In genomic region chr5:12549046-12549669, GRCm38 (mm10) we compare ENCODE assay signal across 16 mouse cellular contexts.
DNase-seq lines count a peak whose midpoint lies in the region; ATAC-seq and TF ChIP-seq lines count a peak whose summit lies in the region.
"Had no signal": no experiment of that assay in that cellular context is flagged by ENCODE, and none has a peak within 500 bp of the region (broad histone marks: within the 10 kb centered on the region; RNA-seq: fewer than 3 reads in every experiment).

No protein-coding gene starts in this region.

- DNase-seq in hindbrain, embryonic 14.5 days (ENCODE audit: low spot score), result peak; percentile 45
- peak; percentile 62 for DNase-seq in midbrain, embryonic 14.5 days
- DNase-seq in midbrain, embryonic 10.5 days (ENCODE audit: low spot score), result no peak
- DNase-seq in brain, embryonic 14.5 days (ENCODE audit: low read depth), result peak; percentile 78
- DNase-seq in mesoderm, embryonic 11.5 days (ENCODE audit: low read depth, low spot score), result peak; percentile 23
- no peak for DNase-seq in cerebellum, postnatal 25 days
- DNase-seq: cerebellum, postnatal 36 days; heart, postnatal 36 days; kidney, adult 11 months; right cerebral cortex, postnatal 25 days had no signal

- H3K9ac ChIP-seq in hindbrain, embryonic 14.5 days, result no peak overlapping the region
- no peak overlapping the region for H3K9ac ChIP-seq in hindbrain, embryonic 13.5 days
- no peak overlapping the region for H3K9ac ChIP-seq in midbrain, embryonic 14.5 days (replicated peaks; ENCODE audit: low read length)
- H3K9ac ChIP-seq in intestine, embryonic 16.5 days (ENCODE audit: low read depth, low read length), result no peak overlapping the region
- H3K9ac ChIP-seq: limb, embryonic 12.5 days; neural tube, embryonic 13.5 days; stomach, embryonic 15.5 days had no signal

- ATAC-seq in hindbrain, embryonic 14.5 days (ENCODE audit: low FRiP score), result no peak
- no peak for ATAC-seq in hindbrain, embryonic 13.5 days (ENCODE audit: low FRiP score)
- no peak for ATAC-seq in midbrain, embryonic 14.5 days (ENCODE audit: low FRiP score, low TSS enrichment)
- no peak for ATAC-seq in intestine, embryonic 16.5 days

- no peaks in the 10 kb centered on the region for H3K36me3 ChIP-seq in hindbrain, embryonic 14.5 days (replicated peaks; ENCODE audit: control insufficient read depth, insufficient read depth)
- H3K36me3 ChIP-seq in hindbrain, embryonic 13.5 days, result no peaks in the 10 kb centered on the region
- no peaks in the 10 kb centered on the region for H3K36me3 ChIP-seq in midbrain, embryonic 14.5 days (ENCODE audit: control insufficient read depth, insufficient read depth, low read length)
- no peaks in the 10 kb centered on the region for H3K36me3 ChIP-seq in midbrain, embryonic 10.5 days
- H3K36me3 ChIP-seq in intestine, embryonic 16.5 days (ENCODE audit: control insufficient read depth, insufficient read depth, low read length), result no peaks in the 10 kb centered on the region
- H3K36me3 ChIP-seq: limb, embryonic 12.5 days; neural tube, embryonic 13.5 days; stomach, embryonic 15.5 days had no signal

- WGBS in hindbrain, embryonic 14.5 days, result 85% methylated on average over 8 of the region's 8 CpGs
- WGBS in hindbrain, embryonic 13.5 days, result 91% methylated on average over 8 of the region's 8 CpGs
- 94% methylated on average over 8 of the region's 8 CpGs for WGBS in midbrain, embryonic 14.5 days
- 96% methylated on average over 8 of the region's 8 CpGs for WGBS in midbrain, embryonic 10.5 days
- 90% methylated on average over 8 of the region's 8 CpGs for WGBS in intestine, embryonic 16.5 days

- TF ChIP-seq CTCF in brain, embryonic 14.5 days (IDR thresholded peaks at IDR 0.05; ENCODE audit: borderline replicate concordance, extremely low read depth, insufficient read depth, insufficient read length), result no peak

- H3K27ac ChIP-seq in hindbrain, embryonic 14.5 days, result no peak overlapping the region
- H3K27ac ChIP-seq in hindbrain, embryonic 13.5 days, result no peak overlapping the region
- H3K27ac ChIP-seq in midbrain, embryonic 14.5 days (replicated peaks; ENCODE audit: low read depth, low read length), result no peak overlapping the region
- no peak overlapping the region for H3K27ac ChIP-seq in midbrain, embryonic 10.5 days (replicated peaks)
- H3K27ac ChIP-seq in intestine, embryonic 16.5 days (ENCODE audit: low read length), result no peak overlapping the region
- H3K27ac ChIP-seq: limb, embryonic 12.5 days; neural tube, embryonic 13.5 days; stomach, embryonic 15.5 days had no signal

- no peak overlapping the region for H3K4me2 ChIP-seq in hindbrain, embryonic 14.5 days (replicated peaks)
- no peak overlapping the region for H3K4me2 ChIP-seq in hindbrain, embryonic 13.5 days
- H3K4me2 ChIP-seq in midbrain, embryonic 14.5 days (ENCODE audit: low read length), result no peak overlapping the region
- H3K4me2 ChIP-seq in intestine, embryonic 16.5 days (ENCODE audit: low read depth, low read length), result no peak overlapping the region
- H3K4me2 ChIP-seq: limb, embryonic 12.5 days; neural tube, embryonic 13.5 days; stomach, embryonic 15.5 days had no signal

- no peak overlapping the region for H3K4me3 ChIP-seq in hindbrain, embryonic 14.5 days (replicated peaks; ENCODE audit: low read length)
- H3K4me3 ChIP-seq in hindbrain, embryonic 13.5 days, result no peak overlapping the region
- H3K4me3 ChIP-seq in midbrain, embryonic 14.5 days (replicated peaks; ENCODE audit: low read depth, low read length), result no peak overlapping the region
- no peak overlapping the region for H3K4me3 ChIP-seq in midbrain, embryonic 10.5 days
- no peak overlapping the region for H3K4me3 ChIP-seq in intestine, embryonic 16.5 days (ENCODE audit: low read length)
- H3K4me3 ChIP-seq: limb, embryonic 12.5 days; megakaryocyte, embryonic 14.5 days; neural tube, embryonic 13.5 days; stomach, embryonic 15.5 days had no signal

- TF ChIP-seq POLR2A in brain, embryonic 14.5 days (IDR thresholded peaks at IDR 0.05; ENCODE audit: borderline replicate concordance, extremely low read depth, insufficient read depth, insufficient read length, poor library complexity, severe bottlenecking), result no peak

- no peaks in the 10 kb centered on the region for H3K27me3 ChIP-seq in hindbrain, embryonic 14.5 days (ENCODE audit: control insufficient read depth, insufficient read depth, low read length)
- H3K27me3 ChIP-seq in hindbrain, embryonic 13.5 days, result no peaks in the 10 kb centered on the region
- no peaks in the 10 kb centered on the region for H3K27me3 ChIP-seq in midbrain, embryonic 14.5 days (ENCODE audit: control insufficient read depth, insufficient read depth, low read length)
- no peaks in the 10 kb centered on the region for H3K27me3 ChIP-seq in midbrain, embryonic 10.5 days (ENCODE audit: low read depth, poor library complexity, severe bottlenecking)
- no peaks in the 10 kb centered on the region for H3K27me3 ChIP-seq in intestine, embryonic 16.5 days (replicated peaks; ENCODE audit: control insufficient read depth, insufficient read depth, low read length)
- H3K27me3 ChIP-seq: limb, embryonic 12.5 days; megakaryocyte, embryonic 14.5 days; neural tube, embryonic 13.5 days; stomach, embryonic 15.5 days had no signal

- no peaks in the 10 kb centered on the region for H3K9me3 ChIP-seq in hindbrain, embryonic 14.5 days (ENCODE audit: control insufficient read depth, low read length)
- no peaks in the 10 kb centered on the region for H3K9me3 ChIP-seq in hindbrain, embryonic 13.5 days
- H3K9me3 ChIP-seq in midbrain, embryonic 14.5 days (ENCODE audit: control insufficient read depth, low read length), result no peaks in the 10 kb centered on the region
- H3K9me3 ChIP-seq in midbrain, embryonic 10.5 days (replicated peaks), result no peaks in the 10 kb centered on the region
- H3K9me3 ChIP-seq in intestine, embryonic 16.5 days (ENCODE audit: control insufficient read depth, low read length), result no peaks in the 10 kb centered on the region
- H3K9me3 ChIP-seq: limb, embryonic 12.5 days; megakaryocyte, embryonic 14.5 days; neural tube, embryonic 13.5 days; stomach, embryonic 15.5 days had no signal

- H3K4me1 ChIP-seq in hindbrain, embryonic 14.5 days (replicated peaks; ENCODE audit: control insufficient read depth, insufficient read depth, low read length), result no peaks in the 10 kb centered on the region
- no peaks in the 10 kb centered on the region for H3K4me1 ChIP-seq in hindbrain, embryonic 13.5 days (replicated peaks)
- H3K4me1 ChIP-seq in midbrain, embryonic 14.5 days (ENCODE audit: control insufficient read depth, insufficient read depth, low read length), result no peaks in the 10 kb centered on the region
- no peaks in the 10 kb centered on the region for H3K4me1 ChIP-seq in midbrain, embryonic 10.5 days
- no peaks in the 10 kb centered on the region for H3K4me1 ChIP-seq in intestine, embryonic 16.5 days (ENCODE audit: control insufficient read depth, insufficient read depth, low read length)
- H3K4me1 ChIP-seq: limb, embryonic 12.5 days; megakaryocyte, embryonic 14.5 days; neural tube, embryonic 13.5 days; stomach, embryonic 15.5 days had no signal

Comparison
In these comparisons a context has a peak if more than half of its experiments do, and no peak if none do; other contexts are left out.
1. DNase-seq: peak in hindbrain, embryonic 14.5 days (single experiment), midbrain, embryonic 14.5 days (single experiment), brain, embryonic 14.5 days (single experiment) and mesoderm, embryonic 11.5 days (single experiment); none in midbrain, embryonic 10.5 days (single experiment) and cerebellum, postnatal 25 days (0 of 2).